Mouse (Mus musculus): ENCODE results near the gene Cars. TPM values are rescaled to one million over a fixed set of nuclear protein-coding genes. Genes with fewer than 3 reads are reported as not detected.

Gene Cars
- total RNA-seq (2023) = 10 to 100 TPM; 62.6 to 64.4 TPM

DNA sequence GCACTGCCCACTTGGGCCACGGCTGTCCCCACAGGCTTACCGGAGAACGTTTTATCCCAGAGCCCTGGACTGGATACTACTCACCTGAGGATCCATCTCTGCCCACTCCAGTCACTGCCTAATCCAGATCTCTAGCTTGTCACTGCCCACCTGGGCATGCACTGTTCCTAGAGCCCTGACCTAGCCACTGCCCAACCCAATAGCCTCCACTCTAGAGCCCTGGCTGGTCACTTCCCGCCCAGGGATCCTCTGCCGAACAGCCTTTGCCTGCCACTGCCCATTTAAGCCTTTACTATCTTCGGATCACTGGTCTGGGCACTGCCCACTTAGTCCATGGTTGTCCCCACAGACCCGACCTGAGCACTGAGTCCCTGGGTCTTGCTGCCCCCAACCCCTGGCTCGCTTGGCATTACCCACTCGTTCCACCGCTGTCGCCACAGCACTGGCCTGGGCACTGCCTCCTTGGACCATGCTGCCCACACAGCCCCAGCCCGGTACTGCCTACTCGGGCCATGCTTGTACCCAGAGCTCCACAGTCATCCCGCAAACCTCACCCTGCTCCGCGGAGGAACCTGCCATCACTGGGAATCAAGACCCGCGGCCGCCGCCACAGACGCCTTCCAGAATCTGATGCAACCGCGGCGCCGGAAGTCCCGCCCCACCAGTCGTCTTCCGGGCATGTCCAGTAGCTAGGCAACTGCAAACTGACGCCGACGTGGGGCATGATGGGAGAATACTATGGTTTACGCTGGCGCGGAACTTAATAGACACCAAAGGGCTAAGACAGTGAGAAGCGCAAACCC is at the start of gene Cars:
Gene Cars, minus strand, starts transcription at position 663 of the 803 bp plus-strand sequence.

DNA sequence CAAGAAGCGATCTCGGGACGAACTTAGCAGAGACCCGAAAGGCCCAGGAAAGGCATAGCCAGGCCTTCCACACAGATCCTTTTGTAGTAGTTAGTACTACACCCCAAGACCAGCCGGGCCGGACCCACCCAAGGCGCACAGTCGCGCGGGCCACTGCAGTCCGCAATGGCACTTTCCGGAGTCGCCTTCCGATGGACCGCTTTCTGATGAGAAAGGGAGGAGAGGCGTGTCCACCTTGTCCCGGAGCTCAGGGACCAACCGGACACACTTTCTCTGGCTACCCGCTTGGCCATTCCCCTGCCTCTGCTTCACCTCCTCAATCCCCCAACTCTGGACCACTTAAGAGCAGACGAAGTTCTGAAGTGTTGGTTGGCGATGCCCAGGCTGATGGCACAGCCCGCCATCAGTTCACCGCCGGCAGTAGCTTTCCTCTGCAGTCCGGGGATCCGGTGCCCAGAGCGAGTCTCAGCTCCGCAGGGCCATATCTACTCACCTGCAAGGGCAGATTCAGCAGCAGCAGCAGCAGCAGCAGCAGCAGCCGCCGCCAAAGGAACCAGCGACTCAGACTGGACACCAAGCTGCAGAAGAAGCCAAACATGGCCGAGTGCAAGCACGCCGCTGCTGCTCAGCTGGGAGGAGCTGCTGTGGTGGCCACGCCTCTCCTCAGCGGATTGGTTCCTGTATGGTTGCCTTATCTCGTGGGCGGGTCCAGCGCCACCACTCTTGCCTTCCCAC is 49.3 kb upstream of the Cars start, which contains the start of gene Tnfrsf22:
Gene Tnfrsf22, minus strand, starts transcription at position 628 of the 735 bp plus-strand sequence.

DNA sequence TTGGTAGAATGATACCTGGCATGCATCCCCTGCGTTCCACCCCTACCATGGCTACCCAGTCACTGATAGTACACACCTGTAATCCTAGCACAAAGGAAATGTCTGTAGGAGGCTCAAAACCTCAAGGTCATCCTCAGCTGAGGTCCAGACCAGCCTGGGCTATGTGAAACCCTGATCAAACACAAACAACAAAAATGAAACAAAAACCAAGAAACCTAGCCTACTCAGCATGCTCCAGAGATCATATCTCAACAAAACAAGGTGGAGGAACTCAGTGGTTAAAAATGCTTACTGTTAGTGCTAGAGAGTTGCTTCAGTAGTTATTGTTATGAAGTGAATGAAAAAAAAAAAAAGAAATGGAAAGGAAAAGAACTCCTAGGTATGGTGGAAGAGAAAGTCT is 28.6 kb upstream of the Cars start, which contains the start of gene Tnfrsf26:
Gene Tnfrsf26, minus strand, starts transcription at position 183 of the 400 bp plus-strand sequence.

DNA sequence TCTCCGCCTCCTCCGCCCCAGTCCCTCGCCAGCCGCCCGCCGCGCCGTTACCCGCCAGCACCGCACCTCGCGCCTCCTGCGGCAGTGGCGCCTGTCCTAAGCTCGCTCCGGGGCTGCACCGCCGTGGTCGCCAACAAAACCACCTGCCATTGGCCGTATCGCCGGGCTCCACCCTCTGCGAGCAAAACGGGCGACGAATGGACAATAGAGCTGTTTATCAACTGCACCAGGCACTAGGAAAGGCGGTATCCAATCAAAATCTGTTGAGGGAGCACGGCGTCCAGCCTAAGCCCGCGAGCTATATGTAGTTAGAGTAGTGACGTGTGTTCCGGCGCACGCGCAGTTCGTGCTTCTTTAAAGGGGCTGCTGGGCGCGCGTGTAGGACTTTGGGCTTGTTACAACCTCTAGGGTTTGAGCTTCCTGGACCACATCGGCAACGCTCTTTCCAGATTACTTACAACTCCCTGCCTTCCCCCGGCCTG is 50.9 kb downstream of the Cars start, which contains the start of gene Nap1l4:
Gene Nap1l4, minus strand, starts transcription at position 131 of the 482 bp plus-strand sequence.

Other genes with a start within 250 kb of the Cars start
- 1 to 10 TPM; 2.7 to 2.8 TPM for gene Cdkn1c, start 139.0 kb downstream of the Cars start, total RNA-seq (2023)
- not detected for gene Slc22a18, start 126.4 kb downstream of the Cars start, total RNA-seq (2023)
- gene Phlda2, start 96.9 kb downstream of the Cars start, total RNA-seq (2023) = not detected
- 100 to 1,000 TPM; 206 to 216 TPM for gene Nap1l4, start 51.0 kb downstream of the Cars start, total RNA-seq (2023)
- 10 to 100 TPM; 28.2 to 33.1 TPM for gene Tnfrsf26, start 28.6 kb upstream of the Cars start, total RNA-seq (2023)
- gene Tnfrsf22, start 49.6 kb upstream of the Cars start, total RNA-seq (2023) = 10 to 100 TPM; 15.1 to 22.9 TPM
- gene Tnfrsf23, start 85.8 kb upstream of the Cars start, total RNA-seq (2023) = 1 to 10 TPM; 2.7 to 3.2 TPM
- gene Osbpl5, start 156.9 kb upstream of the Cars start, total RNA-seq (2023) = 10 to 100 TPM; 40.1 to 45.0 TPM
- gene Mrgprg, start 166.9 kb upstream of the Cars start, total RNA-seq (2023) = not detected
- 1 to 10 TPM; 1.1 TPM for gene Mrgpre, start 184.4 kb upstream of the Cars start, total RNA-seq (2023)
- 10 to 100 TPM; 11.0 to 16.2 TPM for gene Nadsyn1, start 222.8 kb upstream of the Cars start, total RNA-seq (2023)
- gene Dhcr7, start 223.1 kb upstream of the Cars start, total RNA-seq (2023) = 10 to 100 TPM; 34.3 to 35.2 TPM